Mouse (Mus musculus): ENCODE data around the gene Tctex1d1. TPM values are rescaled to one million over a fixed set of nuclear protein-coding genes. Genes with fewer than 3 reads are reported as not detected.

Tctex1d1 gene
- polyA plus RNA-seq, 1 experiment from 2014 or later: 1.3 TPM

GRCm38 (mm10) chr4:102972071-102972470, 6.3 kb upstream of the Tctex1d1 start:
- no peak for ATAC-seq (replicated peaks)
- Histone ChIP-seq H3K27me3 (replicated peaks) (peaks cover 3% of the 10 kb centered on the region; the same call in 1 of the 2 replicates), H3K36me3 (replicated peaks) (peaks cover 9% of the 10 kb centered on the region), H3K9ac (no peak overlapping the region), H3K4me1 (0 out of 2 replicates have a peak, but pooled peaks cover 3% of the 10 kb centered on the region), H3K4me3 (no peak overlapping the region), H3K27ac (no peak overlapping the region), H3K9me3 (no peaks in the 10 kb centered on the region), H3K4me2 (no peak overlapping the region)
- WGBS: 67% methylated on average over 3 of the region's 3 CpGs

GRCm38 (mm10) chr4:102974172-102974571, 4.2 kb upstream of the Tctex1d1 start:
- H3K4me2 ChIP-seq: no peak overlapping the region
- no peak for ATAC-seq (replicated peaks)

GRCm38 (mm10) chr4:102976290-102977275, 1.8 kb upstream of the Tctex1d1 start:
- Histone ChIP-seq H3K27ac (no peak overlapping the region), H3K4me3 (no peak overlapping the region), H3K27me3 (replicated peaks) (peaks cover 8% of the 10 kb centered on the region; the same call in 1 of the 2 replicates), H3K36me3 (replicated peaks) (no peaks in the 10 kb centered on the region), H3K4me1 (peaks cover 17% of the 10 kb centered on the region), H3K9ac (no peak overlapping the region), H3K9me3 (no peaks in the 10 kb centered on the region), H3K4me2 (no peak overlapping the region)
- 16% methylated on average over 12 of the region's 12 CpGs for WGBS
- no peak for ATAC-seq (replicated peaks)

More at GRCm38 (mm10) chr4:102974172-102974571, 4.2 kb upstream of the Tctex1d1 start:
- no peaks in the 10 kb centered on the region for H3K9me3 ChIP-seq
- peaks cover 16% of the 10 kb centered on the region for H3K4me1 ChIP-seq
- peaks cover 8% of the 10 kb centered on the region; the same call in 1 of the 2 replicates for H3K27me3 ChIP-seq (replicated peaks)
- H3K27ac ChIP-seq: no peak overlapping the region
- H3K36me3 ChIP-seq (replicated peaks): no peaks in the 10 kb centered on the region
- H3K4me3 ChIP-seq: no peak overlapping the region
- 63% methylated on average over 5 of the region's 5 CpGs for WGBS
- H3K9ac ChIP-seq: no peak overlapping the region

- Histone ChIP-seq H3K36me3 (replicated peaks) (no peaks in the 10 kb centered on the region), H3K4me1 (peaks cover 17% of the 10 kb centered on the region), H3K4me3 (peak overlapping the region; percentile 12), H3K9me3 (no peaks in the 10 kb centered on the region), H3K9ac (no peak overlapping the region), H3K4me2 (peak overlapping the region; percentile 55), H3K27me3 (replicated peaks) (peaks cover 8% of the 10 kb centered on the region; the same call in 1 of the 2 replicates), H3K27ac (no peak overlapping the region)
- WGBS: 13% methylated on average over 16 of the region's 16 CpGs
- ATAC-seq (replicated peaks): 0 out of 2 replicates have a peak, but pooled peaks have one; percentile 11
Observed at GRCm38 (mm10) chr4:102977778-102978321, 556 bp upstream of the Tctex1d1 start.

GRCm38 (mm10) chr4:102979385-102979784, 979 bp downstream of the Tctex1d1 start:
- no peak overlapping the region for H3K27ac ChIP-seq
- no peak for ATAC-seq (replicated peaks)
- peaks cover 17% of the 10 kb centered on the region for H3K4me1 ChIP-seq
- no peak overlapping the region for H3K9ac ChIP-seq
- no peaks in the 10 kb centered on the region for H3K9me3 ChIP-seq
- 59% methylated on average over 5 of the region's 5 CpGs for WGBS
- no peaks in the 10 kb centered on the region for H3K36me3 ChIP-seq (replicated peaks)
- H3K4me2 ChIP-seq: no peak overlapping the region; the same call in 1 of the 2 replicates
- H3K27me3 ChIP-seq (replicated peaks): peaks cover 8% of the 10 kb centered on the region; the same call in 1 of the 2 replicates
- H3K4me3 ChIP-seq: no peak overlapping the region

GRCm38 (mm10) chr4:102981709-102982108, 3.3 kb downstream of the Tctex1d1 start:
- Histone ChIP-seq H3K4me1 (peaks cover 14% of the 10 kb centered on the region), H3K27me3 (replicated peaks) (0 out of 2 replicates have a peak, but pooled peaks cover 5% of the 10 kb centered on the region), H3K36me3 (replicated peaks) (no peaks in the 10 kb centered on the region), H3K27ac (no peak overlapping the region), H3K4me2 (no peak overlapping the region), H3K4me3 (no peak overlapping the region), H3K9ac (no peak overlapping the region), H3K9me3 (no peaks in the 10 kb centered on the region)
- WGBS: 88% methylated on average over 8 of the region's 8 CpGs
- ATAC-seq (replicated peaks): no peak

GRCm38 (mm10) chr4:102986173-102986572, 7.8 kb downstream of the Tctex1d1 start:
- H3K27me3 ChIP-seq (replicated peaks): no peaks in the 10 kb centered on the region
- H3K9me3 ChIP-seq: no peaks in the 10 kb centered on the region
- no peak overlapping the region for H3K4me3 ChIP-seq
- ATAC-seq (replicated peaks): no peak
- no peaks in the 10 kb centered on the region for H3K4me1 ChIP-seq
- no peak overlapping the region for H3K27ac ChIP-seq
- WGBS: 76% methylated on average over 7 of the region's 7 CpGs
- no peak overlapping the region for H3K4me2 ChIP-seq
- H3K9ac ChIP-seq: no peak overlapping the region
- H3K36me3 ChIP-seq (replicated peaks): no peaks in the 10 kb centered on the region

GRCm38 (mm10) chr4:102986917-102987316, 8.5 kb downstream of the Tctex1d1 start:
- Histone ChIP-seq H3K4me2 (no peak overlapping the region), H3K4me1 (no peaks in the 10 kb centered on the region), H3K27ac (no peak overlapping the region), H3K27me3 (replicated peaks) (no peaks in the 10 kb centered on the region), H3K4me3 (no peak overlapping the region), H3K36me3 (replicated peaks) (no peaks in the 10 kb centered on the region), H3K9ac (no peak overlapping the region), H3K9me3 (no peaks in the 10 kb centered on the region)
- ATAC-seq (replicated peaks): peak; percentile 83
- WGBS: 1% methylated on average over 2 of the region's 2 CpGs

- peak; percentile 78 for ATAC-seq (replicated peaks)
- Histone ChIP-seq H3K4me3 (no peak overlapping the region), H3K27me3 (replicated peaks) (no peaks in the 10 kb centered on the region), H3K27ac (no peak overlapping the region), H3K4me2 (no peak overlapping the region), H3K9ac (no peak overlapping the region), H3K4me1 (no peaks in the 10 kb centered on the region), H3K36me3 (replicated peaks) (no peaks in the 10 kb centered on the region), H3K9me3 (no peaks in the 10 kb centered on the region)
- WGBS: 23% methylated on average over 4 of the region's 4 CpGs
Observed at GRCm38 (mm10) chr4:102987325-102987724, 8.9 kb downstream of the Tctex1d1 start.

- Histone ChIP-seq H3K9ac (no peak overlapping the region), H3K4me3 (no peak overlapping the region), H3K4me1 (no peaks in the 10 kb centered on the region), H3K27ac (no peak overlapping the region), H3K27me3 (replicated peaks) (no peaks in the 10 kb centered on the region), H3K36me3 (replicated peaks) (no peaks in the 10 kb centered on the region), H3K9me3 (no peaks in the 10 kb centered on the region), H3K4me2 (no peak overlapping the region)
- 0 out of 2 replicates have a peak, but pooled peaks have one; percentile 20 for ATAC-seq (replicated peaks)
- 66% methylated on average over 2 of the region's 2 CpGs for WGBS
Observed at GRCm38 (mm10) chr4:102987756-102988155, 9.3 kb downstream of the Tctex1d1 start.

- Histone ChIP-seq H3K4me3 (no peak overlapping the region), H3K4me1 (no peaks in the 10 kb centered on the region), H3K27me3 (replicated peaks) (no peaks in the 10 kb centered on the region), H3K36me3 (replicated peaks) (no peaks in the 10 kb centered on the region), H3K4me2 (no peak overlapping the region), H3K9ac (no peak overlapping the region), H3K27ac (no peak overlapping the region), H3K9me3 (no peaks in the 10 kb centered on the region)
- WGBS: 79% methylated on average over 6 of the region's 6 CpGs
- no peak for ATAC-seq (replicated peaks)
Observed at GRCm38 (mm10) chr4:102988526-102988925, 10.1 kb downstream of the Tctex1d1 start.

GRCm38 (mm10) chr4:102989391-102989790, 11.0 kb downstream of the Tctex1d1 start:
- H3K4me1 ChIP-seq: no peaks in the 10 kb centered on the region
- 75% methylated on average over 5 of the region's 5 CpGs for WGBS
- H3K9me3 ChIP-seq: no peaks in the 10 kb centered on the region
- ATAC-seq (replicated peaks): no peak
- H3K9ac ChIP-seq: no peak overlapping the region
- no peak overlapping the region for H3K4me2 ChIP-seq
- no peak overlapping the region for H3K4me3 ChIP-seq
- H3K27me3 ChIP-seq (replicated peaks): no peaks in the 10 kb centered on the region
- no peak overlapping the region for H3K27ac ChIP-seq
- no peaks in the 10 kb centered on the region for H3K36me3 ChIP-seq (replicated peaks)

All from midbrain, embryonic 15.5 days (tissue).